Mouse (Mus musculus) small intestine, adult 2 months (tissue): ENCODE results near the gene Inha. TPM values are rescaled to one million over a fixed set of nuclear protein-coding genes. Genes with fewer than 3 reads are reported as not detected.

Source experiments
- H3K27ac ChIP-seq: fragments of 200-500 bp; 2 replicates; pipeline ENCODE4 v1.5.1; 2012; ENCODE audit warnings: low read depth, low read length, control low read depth, inconsistent platforms; ENCODE audit not compliant: insufficient read depth
- H3K27me3 ChIP-seq: fragments of 200-500 bp; 2 replicates; pipeline ENCODE4 v1.6.1; 2012; ENCODE audit warnings: mild to moderate bottlenecking, moderate library complexity, low read length, inconsistent platforms; ENCODE audit not compliant: control insufficient read depth, insufficient read depth
- H3K36me3 ChIP-seq: fragments of 200-500 bp; 2 replicates; pipeline ENCODE4 v1.6.1; 2012; ENCODE audit warnings: mild to moderate bottlenecking, low read length, control low read depth, inconsistent platforms; ENCODE audit not compliant: control insufficient read depth, insufficient read depth
- H3K4me1 ChIP-seq: fragments of 200-500 bp; 2 replicates; pipeline ENCODE4 v1.6.1; 2012; ENCODE audit warnings: low read length, inconsistent platforms, mixed read lengths; ENCODE audit not compliant: control insufficient read depth, insufficient read depth, insufficient read length
- H3K4me3 ChIP-seq: fragments of 200-500 bp; 2 replicates; pipeline ENCODE4 v1.5.1; 2012; ENCODE audit warnings: low read depth, mild to moderate bottlenecking, control low read depth, inconsistent platforms, low read length, moderate library complexity
- CTCF ChIP-seq: fragments of 200-500 bp; IDR thresholded peaks from 2 replicates; pipeline ENCODE4 v1.5.1; 2012; ENCODE audit warnings: low read depth, mild to moderate bottlenecking, control low read depth, inconsistent platforms, low read length, moderate library complexity, mixed read lengths; ENCODE audit not compliant: insufficient replicate concordance, insufficient read length; ENCODE audit errors: extremely low read depth
- POLR2A ChIP-seq: fragments of 200-500 bp; IDR thresholded peaks from 2 replicates; pipeline ENCODE4 v1.6.1; 2012; ENCODE audit warnings: low read depth, mild to moderate bottlenecking, control low read depth, inconsistent platforms, low read length, moderate library complexity
- WGBS: fragments of 180-500 bp; shearing (Covaris S2); methylation state at CpG from one replicate; pipeline ENCODE4 v1.1.7; 2018; 5-methylcytosine and 5-hydroxymethylcytosine counted together
- polyA plus RNA-seq: library from polyadenylated mRNA; depleted of rRNA; stranded (reverse); fragments of >200 nt; gene quantifications from 2 replicates; pipeline ENCODE4 v1.2.3, GENCODE M21; 2012

The Inha gene
- polyA plus RNA-seq, 1 experiment = 4.2 TPM

- 88% methylated on average over 34 of the region's 34 CpGs for WGBS
- TF ChIP-seq CTCF (no peak), POLR2A (no peak)
- peaks cover 7% of the 10 kb centered on the region for H3K4me1 ChIP-seq
- no peak overlapping the region for H3K27ac ChIP-seq
- H3K27me3 ChIP-seq = peaks cover 12% of the 10 kb centered on the region; the same call in 1 of the 2 replicates
- H3K4me3 ChIP-seq = no peak overlapping the region
- H3K36me3 ChIP-seq = no peaks in the 10 kb centered on the region
Observed at GRCm38 (mm10) chr1:75490785-75491551, 15.9 kb upstream of the Inha start.

GRCm38 (mm10) chr1:75492579-75493170 is 14.2 kb upstream of the Inha start:
- Histone ChIP-seq H3K4me1 (no peaks in the 10 kb centered on the region; the same call in 1 of the 2 replicates), H3K36me3 (no peaks in the 10 kb centered on the region), H3K27ac (no peak overlapping the region), H3K4me3 (no peak overlapping the region), H3K27me3 (peaks cover 5% of the 10 kb centered on the region; the same call in 1 of the 2 replicates)
- no peak for TF ChIP-seq CTCF
- TF ChIP-seq POLR2A = no peak
- WGBS = 76% methylated on average over 24 of the region's 24 CpGs

DNA sequence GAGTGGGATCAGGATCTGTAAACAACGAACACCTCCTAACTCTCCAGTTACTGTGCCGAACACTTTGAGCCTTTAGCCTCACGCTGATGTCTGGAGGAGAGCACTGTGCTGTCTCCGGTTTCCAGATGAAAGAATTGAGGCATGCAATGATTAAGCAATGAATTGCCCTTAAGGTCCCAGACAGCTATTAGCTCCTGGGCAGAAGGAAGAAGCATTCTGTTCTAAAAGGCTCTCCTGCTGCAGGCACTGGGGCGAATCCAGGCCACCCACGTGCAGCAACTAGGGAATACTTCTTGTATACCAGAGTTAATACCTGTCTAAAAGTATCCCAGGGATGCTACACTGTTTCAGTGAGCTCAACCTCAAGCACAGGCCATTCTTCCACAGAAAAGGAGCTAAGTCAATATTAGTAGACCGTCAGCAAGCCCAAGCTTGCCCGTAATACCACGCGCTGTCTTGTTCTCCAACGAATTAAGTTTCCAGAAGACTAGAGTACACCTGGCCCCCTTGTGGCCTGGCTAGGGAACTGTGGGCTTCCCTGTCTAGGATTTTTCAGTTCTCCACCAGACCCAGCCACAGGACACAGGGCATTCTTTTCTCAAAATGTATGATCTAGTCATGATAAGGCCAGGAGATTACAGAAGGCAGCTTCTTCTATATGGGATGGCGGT is 11.9 kb upstream of the Inha start:
- no peaks in the 10 kb centered on the region for H3K27me3 ChIP-seq
- H3K27ac ChIP-seq = no peak overlapping the region
- WGBS = 56% methylated on average over 12 of the region's 12 CpGs
- no peaks in the 10 kb centered on the region for H3K36me3 ChIP-seq
- TF ChIP-seq CTCF = peak; percentile 73; the same call in 1 of the 2 replicates
- TF ChIP-seq POLR2A = no peak
- no peak overlapping the region for H3K4me3 ChIP-seq
- no peaks in the 10 kb centered on the region for H3K4me1 ChIP-seq

GRCm38 (mm10) chr1:75498897-75499296 is 8.0 kb upstream of the Inha start:
- WGBS = 82% methylated on average over 4 of the region's 4 CpGs
- Histone ChIP-seq H3K36me3 (no peaks in the 10 kb centered on the region), H3K27ac (no peak overlapping the region), H3K27me3 (no peaks in the 10 kb centered on the region), H3K4me3 (no peak overlapping the region), H3K4me1 (no peaks in the 10 kb centered on the region)
- TF ChIP-seq CTCF = no peak
- TF ChIP-seq POLR2A = no peak

DNA sequence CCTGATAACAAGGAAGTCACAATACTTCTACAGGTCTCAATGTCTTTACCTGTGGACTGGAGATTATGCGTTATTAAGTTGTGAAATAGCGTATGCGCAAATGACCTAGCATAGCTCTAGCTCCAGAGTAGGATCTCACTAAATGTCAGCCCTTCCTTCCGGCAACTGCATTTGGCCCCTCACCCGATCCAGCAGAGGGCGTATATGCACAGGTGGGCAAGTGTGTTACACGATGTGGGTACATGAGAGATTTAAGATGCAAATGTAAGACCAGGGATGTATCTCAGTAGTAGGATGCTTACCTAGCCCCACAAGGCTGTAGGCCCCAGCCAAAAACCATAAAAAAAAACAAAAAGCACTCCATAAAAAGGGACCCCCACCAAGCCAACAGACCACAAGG is 7.4 kb upstream of the Inha start:
- 70% methylated on average over 7 of the region's 7 CpGs for WGBS
- TF ChIP-seq POLR2A (no peak), CTCF (peak; percentile 14; the same call in 1 of the 2 replicates)
- H3K4me1 ChIP-seq = no peaks in the 10 kb centered on the region
- no peaks in the 10 kb centered on the region for H3K36me3 ChIP-seq
- no peak overlapping the region for H3K27ac ChIP-seq
- no peak overlapping the region for H3K4me3 ChIP-seq
- H3K27me3 ChIP-seq = no peaks in the 10 kb centered on the region

GRCm38 (mm10) chr1:75501905-75502304 is 5.0 kb upstream of the Inha start:
- Histone ChIP-seq H3K4me1 (no peaks in the 10 kb centered on the region), H3K4me3 (no peak overlapping the region), H3K27ac (no peak overlapping the region), H3K36me3 (no peaks in the 10 kb centered on the region), H3K27me3 (peaks cover 13% of the 10 kb centered on the region)
- TF ChIP-seq CTCF = no peak
- TF ChIP-seq POLR2A = no peak
- 92% methylated on average over 9 of the region's 9 CpGs for WGBS

DNA sequence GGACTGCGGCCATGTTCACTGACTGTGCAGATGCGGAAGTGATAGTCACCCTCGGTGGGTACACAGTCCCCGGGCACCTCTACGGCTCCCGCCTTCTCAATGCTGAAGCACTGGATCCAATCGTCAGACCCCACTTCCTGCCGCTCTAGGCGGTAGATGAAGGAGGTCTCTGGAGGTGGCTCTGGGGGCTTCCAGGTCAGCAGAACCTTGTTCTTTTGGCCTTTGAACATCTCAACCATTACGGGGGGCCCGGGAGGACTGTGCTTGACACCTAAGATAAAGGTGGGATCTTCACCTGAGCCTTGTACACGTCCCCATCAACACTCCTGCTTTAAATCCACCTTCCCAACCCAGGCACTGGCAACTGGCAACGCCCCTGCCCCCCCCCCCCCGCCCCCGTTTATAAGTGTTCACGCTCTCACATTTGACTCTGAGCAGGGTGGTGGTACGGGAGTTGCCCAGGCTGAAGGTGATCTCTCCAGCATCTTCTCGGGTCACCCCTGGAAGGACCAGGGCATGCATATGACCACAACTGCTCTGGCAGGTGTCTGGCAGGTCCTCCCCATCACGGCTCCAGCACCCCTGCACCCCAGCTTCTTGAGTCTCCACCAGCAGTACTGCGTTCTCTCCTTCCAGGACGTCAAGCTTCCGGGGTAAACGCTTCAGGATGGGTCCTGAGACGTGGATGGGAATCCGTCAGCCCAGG is 3.8 kb upstream of the Inha start:
- TF ChIP-seq CTCF (no peak), POLR2A (no peak)
- Histone ChIP-seq H3K4me3 (no peak overlapping the region), H3K27ac (no peak overlapping the region), H3K36me3 (no peaks in the 10 kb centered on the region), H3K4me1 (no peaks in the 10 kb centered on the region), H3K27me3 (peaks cover 13% of the 10 kb centered on the region)
- WGBS = 87% methylated on average over 25 of the region's 25 CpGs
